Mouse (Mus musculus) layer of hippocampus, postnatal 14 days (tissue): ENCODE data around the gene Il21. TPM values are rescaled to one million over a fixed set of nuclear protein-coding genes. Genes with fewer than 3 reads are reported as not detected.

Experiments used
- DNase-seq, 2 experiments: peaks; one replicate each; pipeline ENCODE4 v3.0.0; 2021 to 2022; ENCODE audit warnings: low spot score in 2 of 2, mixed read lengths in 1 of 2
- long read RNA-seq, 2 experiments: library from polyadenylated mRNA; stranded (forward); transcript quantifications; one replicate each; pipeline ENCODE4 v2.0.0; 2021
- total RNA-seq, 2 experiments: library from RNA; stranded (reverse); gene quantifications; 2 replicates each; pipeline ENCODE4 v1.2.3; 2021

The Il21 gene
- under 1 TPM in 1 of 2 experiments, not detected in 1; 0.09 TPM for total RNA-seq
- long read RNA-seq, experiment 1: 0 reads
- long read RNA-seq, experiment 2: 0 reads

GRCm38 (mm10) chr3:37232586-37233222 lies at the start of gene Il21:
Gene Il21, minus strand, starts transcription at chr3:37232636.
- DNase-seq: no peak

GRCm38 (mm10) chr3:37280871-37281270 lies 48.4 kb upstream of the Il21 start:
- DNase-seq: no peak

- no peak for DNase-seq
Measured at GRCm38 (mm10) chr3:37280221-37280620, 47.8 kb upstream of the Il21 start.

- DNase-seq: no peak
Measured at GRCm38 (mm10) chr3:37274661-37275060, 42.2 kb upstream of the Il21 start.

GRCm38 (mm10) chr3:37273092-37273491 lies 40.7 kb upstream of the Il21 start:
- no peak for DNase-seq

GRCm38 (mm10) chr3:37271209-37271608 lies 38.8 kb upstream of the Il21 start:
- peak; percentile 24 to 56 for DNase-seq

- DNase-seq: no peak
Measured at GRCm38 (mm10) chr3:37269926-37270325, 37.5 kb upstream of the Il21 start.

- DNase-seq: no peak
Measured at GRCm38 (mm10) chr3:37268338-37268737, 35.9 kb upstream of the Il21 start.

- DNase-seq: peak; percentile 17 to 26
Measured at GRCm38 (mm10) chr3:37259331-37259999, 27.0 kb upstream of the Il21 start.

- DNase-seq: no peak
Measured at GRCm38 (mm10) chr3:37257776-37258175, 25.3 kb upstream of the Il21 start.

- DNase-seq: no peak
Measured at GRCm38 (mm10) chr3:37250967-37251366, 18.5 kb upstream of the Il21 start.

GRCm38 (mm10) chr3:37235025-37235424 lies 2.6 kb upstream of the Il21 start:
- DNase-seq: no peak

GRCm38 (mm10) chr3:37231153-37231552 lies 1.3 kb downstream of the Il21 start:
- DNase-seq: no peak

- no peak for DNase-seq
Measured at GRCm38 (mm10) chr3:37229082-37229829, 3.2 kb downstream of the Il21 start.

GRCm38 (mm10) chr3:37225124-37225523 lies 7.3 kb downstream of the Il21 start:
- no peak for DNase-seq

GRCm38 (mm10) chr3:37219071-37219470 lies 13.4 kb downstream of the Il21 start:
- DNase-seq: peak; percentile 44 to 82

- no peak for DNase-seq
Measured at GRCm38 (mm10) chr3:37205226-37205800, 27.1 kb downstream of the Il21 start.

GRCm38 (mm10) chr3:37204556-37204955 lies 27.9 kb downstream of the Il21 start:
- DNase-seq: peak in 1 of 2 experiments; percentile 15

GRCm38 (mm10) chr3:37203984-37204428 lies 28.4 kb downstream of the Il21 start:
- DNase-seq: peak; percentile 79 to 93

GRCm38 (mm10) chr3:37202856-37203255 lies 29.6 kb downstream of the Il21 start:
- no peak for DNase-seq

- peak in 1 of 2 experiments; percentile 12 for DNase-seq
Measured at GRCm38 (mm10) chr3:37201122-37201916, 31.1 kb downstream of the Il21 start.
